10 mouse cellular contexts compared by ENCODE assay signal in genomic region chr11:114875301-114875801, GRCm38 (mm10). TPM values are rescaled to one million over a fixed set of nuclear protein-coding genes. Genes with fewer than 3 reads are reported as not detected.
DNase-seq lines count a peak whose midpoint lies in the region; ATAC-seq and TF ChIP-seq lines count a peak whose summit lies in the region.
"Had no signal": no experiment of that assay in that cellular context is flagged by ENCODE, and none has a peak within 500 bp of the region (broad histone marks: within the 10 kb centered on the region; RNA-seq: fewer than 3 reads in every experiment).

No protein-coding gene starts in this region.

- peaks cover 18% of the 10 kb centered on the region for H3K36me3 ChIP-seq in heart, embryonic 10.5 days
- H3K36me3 ChIP-seq in embryonic facial prominence, embryonic 14.5 days (ENCODE audit: control insufficient read depth, insufficient read depth, low read length) = peaks cover 12% of the 10 kb centered on the region
- H3K36me3 ChIP-seq in limb, embryonic 14.5 days (ENCODE audit: control insufficient read depth, insufficient read depth, low read length) = peaks cover 16% of the 10 kb centered on the region
- H3K36me3 ChIP-seq in hindbrain, embryonic 13.5 days = no peaks in the 10 kb centered on the region

- peak overlapping the region; percentile 32 for H3K27ac ChIP-seq in heart, embryonic 10.5 days
- H3K27ac ChIP-seq in embryonic facial prominence, embryonic 14.5 days (replicated peaks; ENCODE audit: low read depth, low read length) = no peak overlapping the region
- no peak overlapping the region for H3K27ac ChIP-seq in limb, embryonic 14.5 days (replicated peaks; ENCODE audit: low read depth, low read length)
- no peak overlapping the region for H3K27ac ChIP-seq in hindbrain, embryonic 13.5 days
- H3K27ac ChIP-seq: forebrain, embryonic 13.5 days; macrophage had no signal

- DNase-seq in heart, embryonic 10.5 days (ENCODE audit: low spot score) = no peak
- DNase-seq in heart, postnatal 14 days = no peak
- DNase-seq in Muller cell, postnatal 12 days (ENCODE audit: inconsistent ontology term) = peak; percentile 36
- peak; percentile 17 for DNase-seq in embryonic facial prominence, embryonic 14.5 days (ENCODE audit: low spot score)
- DNase-seq in limb, embryonic 14.5 days (ENCODE audit: low spot score) = no peak
- no peak for DNase-seq in urinary bladder, postnatal 10 days (ENCODE audit: low spot score)

- no peaks in the 10 kb centered on the region for H3K9me3 ChIP-seq in heart, embryonic 10.5 days
- no peaks in the 10 kb centered on the region for H3K9me3 ChIP-seq in embryonic facial prominence, embryonic 14.5 days (ENCODE audit: control insufficient read depth, low read length)
- H3K9me3 ChIP-seq in limb, embryonic 14.5 days (ENCODE audit: control insufficient read depth, low read length) = no peaks in the 10 kb centered on the region
- H3K9me3 ChIP-seq in hindbrain, embryonic 13.5 days = no peaks in the 10 kb centered on the region
- H3K9me3 ChIP-seq: forebrain, embryonic 13.5 days had no signal

- H3K4me3 ChIP-seq in heart, embryonic 10.5 days = no peak overlapping the region
- H3K4me3 ChIP-seq in embryonic facial prominence, embryonic 14.5 days (ENCODE audit: low read depth, low read length) = no peak overlapping the region
- no peak overlapping the region for H3K4me3 ChIP-seq in limb, embryonic 14.5 days (replicated peaks; ENCODE audit: low read length)
- H3K4me3 ChIP-seq in hindbrain, embryonic 13.5 days = no peak overlapping the region
- H3K4me3 ChIP-seq: forebrain, embryonic 13.5 days had no signal

- no peak for TF ChIP-seq POLR2A in limb, embryonic 14.5 days (IDR thresholded peaks at IDR 0.05; ENCODE audit: borderline replicate concordance, extremely low read depth, insufficient read depth, insufficient read length)

- no peak overlapping the region for H3K9ac ChIP-seq in embryonic facial prominence, embryonic 14.5 days (ENCODE audit: low read depth, low read length)
- peak overlapping the region; percentile 4; the same call in 1 of the 2 replicates for H3K9ac ChIP-seq in limb, embryonic 14.5 days (ENCODE audit: low read depth, low read length, severe bottlenecking)
- H3K9ac ChIP-seq in hindbrain, embryonic 13.5 days = no peak overlapping the region
- H3K9ac ChIP-seq: forebrain, embryonic 13.5 days had no signal

- H3K4me2 ChIP-seq in embryonic facial prominence, embryonic 14.5 days (ENCODE audit: low read depth, low read length) = no peak overlapping the region
- no peak overlapping the region for H3K4me2 ChIP-seq in limb, embryonic 14.5 days (replicated peaks; ENCODE audit: low read depth, low read length, severe bottlenecking)
- no peak overlapping the region for H3K4me2 ChIP-seq in hindbrain, embryonic 13.5 days
- H3K4me2 ChIP-seq: forebrain, embryonic 13.5 days had no signal

- H3K4me1 ChIP-seq in heart, embryonic 10.5 days = peaks cover 49% of the 10 kb centered on the region
- peaks cover 21% of the 10 kb centered on the region for H3K4me1 ChIP-seq in embryonic facial prominence, embryonic 14.5 days (ENCODE audit: control insufficient read depth, insufficient read depth, low read length)
- H3K4me1 ChIP-seq in limb, embryonic 14.5 days (ENCODE audit: control insufficient read depth, insufficient read depth, low read length) = peaks cover 26% of the 10 kb centered on the region
- peaks cover 23% of the 10 kb centered on the region for H3K4me1 ChIP-seq in hindbrain, embryonic 13.5 days (replicated peaks)

- 14% methylated on average over 9 of the region's 9 CpGs for WGBS in heart, embryonic 10.5 days
- WGBS in embryonic facial prominence, embryonic 14.5 days = 3% methylated on average over 9 of the region's 9 CpGs
- 7% methylated on average over 8 of the region's 9 CpGs for WGBS in limb, embryonic 14.5 days
- 15% methylated on average over 9 of the region's 9 CpGs for WGBS in hindbrain, embryonic 13.5 days

- ATAC-seq in embryonic facial prominence, embryonic 14.5 days (ENCODE audit: low read depth) = no peak
- ATAC-seq in limb, embryonic 14.5 days (ENCODE audit: low FRiP score, low read depth) = no peak
- no peak for ATAC-seq in monocyte, adult 5-6 weeks (replicated peaks; ENCODE audit: insufficient number of reproducible peaks, low FRiP score, low TSS enrichment, poor library complexity, severe bottlenecking)
- no peak for ATAC-seq in hindbrain, embryonic 13.5 days (ENCODE audit: low FRiP score)
- ATAC-seq: forebrain, embryonic 13.5 days had no signal

- intact Hi-C loops in heart, postnatal 14 days (cut with DNase I) = no loop called here

- no peaks in the 10 kb centered on the region for H3K27me3 ChIP-seq in heart, embryonic 10.5 days (ENCODE audit: insufficient read depth, poor library complexity, severe bottlenecking)
- H3K27me3 ChIP-seq in embryonic facial prominence, embryonic 14.5 days (replicated peaks; ENCODE audit: control insufficient read depth, insufficient read depth, low read length) = no peaks in the 10 kb centered on the region
- H3K27me3 ChIP-seq in limb, embryonic 14.5 days (ENCODE audit: control insufficient read depth, insufficient read depth, low read length) = no peaks in the 10 kb centered on the region
- 0 out of 2 replicates have a peak, but pooled peaks cover 4% of the 10 kb centered on the region for H3K27me3 ChIP-seq in hindbrain, embryonic 13.5 days
- H3K27me3 ChIP-seq: forebrain, embryonic 13.5 days had no signal

RNA-seq across cellular contexts. Expression of gene Cd300a, which starts 14.5 kb away (rescaled TPM):
- 0.46 and 0.62 TPM in 2 replicates for polyA plus RNA-seq in heart, embryonic 10.5 days (2016; fragmentation: Nextera tagmentation; extraction: Ambion mirVana)
- 1 to 10 TPM in 1 of 2 experiments, under 1 TPM in 1; 1.00 to 1.2 TPM for total RNA-seq in heart, postnatal 14 days (2021)
- polyA plus RNA-seq in embryonic facial prominence, embryonic 14.5 days (2014; fragmentation: Nextera tagmentation; extraction: Ambion mirVana) = 0.96 and 1.7 TPM in 2 replicates
- polyA plus RNA-seq in limb, embryonic 14.5 days (2012; rRNA removed) = 2.2 and 3.1 TPM in 2 replicates
- polyA plus RNA-seq in limb, embryonic 14.5 days (2014; fragmentation: Nextera tagmentation; extraction: Ambion mirVana) = 1.2 and 1.5 TPM in 2 replicates
- total RNA-seq in monocyte, adult 5-6 weeks (2017) = 204 to 286 TPM (median 215 TPM) in 3 replicates
- 0.69 and 1.2 TPM in 2 replicates for polyA plus RNA-seq in hindbrain, embryonic 13.5 days (2015; fragmentation: Nextera tagmentation; extraction: Ambion mirVana)

RNA-seq across cellular contexts. Expression of gene Gprc5c, which starts 24.4 kb away (rescaled TPM):
- 36.6 and 46.3 TPM in 2 replicates for polyA plus RNA-seq in heart, embryonic 10.5 days (2016; fragmentation: Nextera tagmentation; extraction: Ambion mirVana)
- total RNA-seq in heart, postnatal 14 days (2021) = 10 to 100 TPM in 1 of 2 experiments, 1 to 10 TPM in 1; 7.4 to 10.7 TPM
- 39.6 and 40.3 TPM in 2 replicates for polyA plus RNA-seq in embryonic facial prominence, embryonic 14.5 days (2014; fragmentation: Nextera tagmentation; extraction: Ambion mirVana)
- polyA plus RNA-seq in limb, embryonic 14.5 days (2012; rRNA removed) = 34.1 and 48.8 TPM in 2 replicates
- polyA plus RNA-seq in limb, embryonic 14.5 days (2014; fragmentation: Nextera tagmentation; extraction: Ambion mirVana) = 35.5 and 42.3 TPM in 2 replicates
- 0.78 to 3.1 TPM (median 1.9 TPM) in 3 replicates for total RNA-seq in monocyte, adult 5-6 weeks (2017)
- polyA plus RNA-seq in hindbrain, embryonic 13.5 days (2015; fragmentation: Nextera tagmentation; extraction: Ambion mirVana) = 9.9 and 11.9 TPM in 2 replicates

RNA-seq across cellular contexts. Expression of gene Cd300lb, which starts 58.8 kb away (rescaled TPM):
- 0.48 and 1.0 TPM in 2 replicates for polyA plus RNA-seq in heart, embryonic 10.5 days (2016; fragmentation: Nextera tagmentation; extraction: Ambion mirVana)
- total RNA-seq in heart, postnatal 14 days (2021) = under 1 TPM; 0.65 to 0.78 TPM
- polyA plus RNA-seq in embryonic facial prominence, embryonic 14.5 days (2014; fragmentation: Nextera tagmentation; extraction: Ambion mirVana) = 0.39 and 0.49 TPM in 2 replicates
- 0.33 TPM in 2 replicates for polyA plus RNA-seq in limb, embryonic 14.5 days (2012; rRNA removed)
- 0.32 and 0.82 TPM in 2 replicates for polyA plus RNA-seq in limb, embryonic 14.5 days (2014; fragmentation: Nextera tagmentation; extraction: Ambion mirVana)
- 53.2 to 124 TPM (median 94.6 TPM) in 3 replicates for total RNA-seq in monocyte, adult 5-6 weeks (2017)
- polyA plus RNA-seq in hindbrain, embryonic 13.5 days (2015; fragmentation: Nextera tagmentation; extraction: Ambion mirVana) = not detected in 2 replicates

Comparison
In these comparisons a context has a peak if more than half of its experiments do, and no peak if none do; other contexts are left out.
1. DNase-seq: peak in Muller cell, postnatal 12 days (single experiment) and embryonic facial prominence, embryonic 14.5 days (single experiment); none in heart, embryonic 10.5 days (single experiment), heart, postnatal 14 days (0 of 2), limb, embryonic 14.5 days (single experiment) and urinary bladder, postnatal 10 days (single experiment).